Mouse (Mus musculus) MEL (cell line): Measurements from ENCODE around the gene Tmem260. TPM values are rescaled to one million over a fixed set of nuclear protein-coding genes. Genes with fewer than 3 reads are reported as not detected.

Source experiments
- DNase-seq: peaks from one replicate; pipeline ENCODE4 v3.0.0; 2011; ENCODE audit warnings: low read depth, low spot score
- H3K27ac ChIP-seq: 2 replicates; pipeline ENCODE4 v1.5.1; 2012; ENCODE audit warnings: low read depth, mild to moderate bottlenecking, control low read depth, low read length, moderate library complexity; ENCODE audit not compliant: control insufficient read depth
- H3K27me3 ChIP-seq, 2 experiments: fragments of 150-350 bp in 1 of 2; sonication (generic) in 1 of 2; 2 replicates each; pipeline ENCODE4 v1.6.1; 2012; ENCODE audit warnings: low read length in 2 of 2, mild to moderate bottlenecking in 2 of 2, improper control_type of control experiment in 1 of 2, moderate library complexity in 1 of 2; ENCODE audit not compliant: insufficient read depth in 2 of 2, control insufficient read depth in 1 of 2
- H3K36me3 ChIP-seq, 2 experiments: 2 replicates each; pipeline ENCODE4 v1.6.1; 2012 to 2014; ENCODE audit warnings: low read length in 2 of 2, improper control_type of control experiment in 1 of 2, inconsistent platforms in 1 of 2, mild to moderate bottlenecking in 1 of 2; ENCODE audit not compliant: insufficient read depth in 2 of 2, control insufficient read depth in 1 of 2
- H3K4me1 ChIP-seq, 2 experiments: fragments of 150-350 bp in 1 of 2; sonication (generic) in 1 of 2; 2 replicates each; pipeline ENCODE4 v1.6.1; 2012; ENCODE audit warnings: low read length in 2 of 2, improper control_type of control experiment in 1 of 2, mild to moderate bottlenecking in 1 of 2; ENCODE audit not compliant: insufficient read depth in 2 of 2, control insufficient read depth in 1 of 2
- H3K4me3 ChIP-seq, 2 experiments: fragments of 150-350 bp in 1 of 2; sonication (generic) in 1 of 2; 2 replicates each; pipeline ENCODE4 v1.5.1; 2012; ENCODE audit warnings: low read depth in 2 of 2, low read length in 2 of 2, mild to moderate bottlenecking in 2 of 2, moderate library complexity in 2 of 2, control low read depth in 1 of 2, improper control_type of control experiment in 1 of 2; ENCODE audit not compliant: control insufficient read depth in 1 of 2, insufficient read depth in 1 of 2
- H3K79me2 ChIP-seq: 2 replicates; pipeline ENCODE4 v1.6.1; 2012; ENCODE audit warnings: mild to moderate bottlenecking, low read length, moderate library complexity; ENCODE audit not compliant: control insufficient read depth, poor library complexity, insufficient read depth
- H3K9ac ChIP-seq: 2 replicates; pipeline ENCODE4 v1.6.1; 2012; ENCODE audit warnings: low read depth, mild to moderate bottlenecking, control low read depth, low read length, moderate library complexity; ENCODE audit not compliant: control insufficient read depth, poor library complexity, severe bottlenecking
- H3K9me3 ChIP-seq: fragments of 150-350 bp; sonication (generic); replicated peaks from 2 replicates; pipeline ENCODE4 v1.6.1; 2012; ENCODE audit warnings: mild to moderate bottlenecking, low read length, improper control_type of control experiment, moderate library complexity; ENCODE audit not compliant: insufficient read depth
- CHD1 ChIP-seq: IDR thresholded peaks from 2 replicates; pipeline ENCODE4 v1.6.1; 2012; ENCODE audit warnings: low read depth, mild to moderate bottlenecking, inconsistent platforms, low read length, improper control_type of control experiment
- CHD2 ChIP-seq: IDR thresholded peaks from 2 replicates; pipeline ENCODE4 v1.6.1; 2011; ENCODE audit warnings: low read length, improper control_type of control experiment
- EP300 ChIP-seq, 2 experiments: IDR thresholded peaks; 2 replicates each; pipeline ENCODE4 v1.6.1; 2011; ENCODE audit warnings: improper control_type of control experiment in 2 of 2, low read length in 2 of 2, low read depth in 1 of 2, mild to moderate bottlenecking in 1 of 2
- HCFC1 ChIP-seq: IDR thresholded peaks from 2 replicates; pipeline ENCODE4 v1.6.1; 2012; ENCODE audit warnings: low read depth, mild to moderate bottlenecking, inconsistent platforms, low read length, improper control_type of control experiment, moderate library complexity
- JUND ChIP-seq: IDR thresholded peaks from 2 replicates; pipeline ENCODE4 v1.6.1; 2011; ENCODE audit warnings: low read depth, mild to moderate bottlenecking, improper control_type of control experiment, low read length
- MAFK ChIP-seq: IDR thresholded peaks from 2 replicates; pipeline ENCODE4 v1.6.1; 2011; ENCODE audit warnings: low read depth, mild to moderate bottlenecking, low read length, improper control_type of control experiment, borderline replicate concordance
- MXI1 ChIP-seq: IDR thresholded peaks from 2 replicates; pipeline ENCODE4 v1.6.1; 2011; ENCODE audit warnings: mild to moderate bottlenecking, low read depth, low read length, improper control_type of control experiment
- MYB ChIP-seq: IDR thresholded peaks from 2 replicates; pipeline ENCODE4 v1.6.1; 2011; ENCODE audit warnings: mild to moderate bottlenecking, low read depth, low read length, improper control_type of control experiment
- MYC ChIP-seq: IDR thresholded peaks from 2 replicates; pipeline ENCODE4 v1.6.1; 2011; ENCODE audit warnings: low read depth, mild to moderate bottlenecking, low read length, improper control_type of control experiment, moderate library complexity
- NRF1 ChIP-seq: IDR thresholded peaks from 2 replicates; pipeline ENCODE4 v1.6.1; 2014; ENCODE audit warnings: low read depth, mild to moderate bottlenecking, inconsistent platforms, low read length, improper control_type of control experiment, moderate library complexity; ENCODE audit not compliant: poor library complexity, insufficient read depth, severe bottlenecking
- POLR2A ChIP-seq, 2 experiments: IDR thresholded peaks; 2 replicates each; pipeline ENCODE4 v1.6.1; 2011 to 2012; ENCODE audit warnings: low read length in 2 of 2, mild to moderate bottlenecking in 2 of 2, control low read depth in 1 of 2, improper control_type of control experiment in 1 of 2, low read depth in 1 of 2, moderate library complexity in 1 of 2; ENCODE audit not compliant: control insufficient read depth in 1 of 2, insufficient read depth in 1 of 2, poor library complexity in 1 of 2
- POLR2AphosphoS2 ChIP-seq: IDR thresholded peaks from 2 replicates; pipeline ENCODE4 v1.6.1; 2011; ENCODE audit warnings: low read length, improper control_type of control experiment
- RAD21 ChIP-seq: IDR thresholded peaks from 2 replicates; pipeline ENCODE4 v1.6.1; 2011; ENCODE audit warnings: mild to moderate bottlenecking, low read depth, low read length, improper control_type of control experiment
- SIN3A ChIP-seq: IDR thresholded peaks from 2 replicates; pipeline ENCODE4 v1.6.1; 2012; ENCODE audit warnings: low read length, improper control_type of control experiment, inconsistent platforms
- TCF12 ChIP-seq: IDR thresholded peaks from 2 replicates; pipeline ENCODE4 v1.6.1; 2014; ENCODE audit warnings: low read depth, mild to moderate bottlenecking, inconsistent platforms, low read length, improper control_type of control experiment, moderate library complexity
- UBTF ChIP-seq: IDR thresholded peaks from 2 replicates; pipeline ENCODE4 v1.6.1; 2012; ENCODE audit warnings: low read depth, mild to moderate bottlenecking, inconsistent platforms, low read length, improper control_type of control experiment, moderate library complexity, borderline replicate concordance; ENCODE audit not compliant: insufficient read depth
- USF1 ChIP-seq: IDR thresholded peaks from 2 replicates; pipeline ENCODE4 v1.6.1; 2014; ENCODE audit warnings: low read depth, mild to moderate bottlenecking, inconsistent platforms, low read length, improper control_type of control experiment, moderate library complexity
- USF2 ChIP-seq, 2 experiments: IDR thresholded peaks; 2 replicates each; pipeline ENCODE4 v1.6.1; 2011 to 2012; ENCODE audit warnings: improper control_type of control experiment in 2 of 2, low read length in 2 of 2, borderline replicate concordance in 1 of 2, inconsistent platforms in 1 of 2, low read depth in 1 of 2, mild to moderate bottlenecking in 1 of 2; ENCODE audit not compliant: insufficient read depth in 1 of 2
- ZKSCAN1 ChIP-seq: IDR thresholded peaks from 2 replicates; pipeline ENCODE4 v1.6.1; 2012; ENCODE audit warnings: low read depth, mild to moderate bottlenecking, inconsistent platforms, low read length, improper control_type of control experiment, moderate library complexity
- ZMIZ1 ChIP-seq: IDR thresholded peaks from 2 replicates; pipeline ENCODE4 v1.6.1; 2012; ENCODE audit warnings: low read depth, mild to moderate bottlenecking, inconsistent platforms, low read length, improper control_type of control experiment, moderate library complexity
- ZNF384 ChIP-seq: IDR thresholded peaks from 2 replicates; pipeline ENCODE4 v1.6.1; 2012; ENCODE audit warnings: low read depth, mild to moderate bottlenecking, inconsistent platforms, low read length, improper control_type of control experiment
- polyA plus RNA-seq, 2 experiments: library from polyadenylated mRNA; stranded (reverse) in 1 of 2; unstranded in 1 of 2; fragments of >175 nt in 1 of 2; fragments of >200 nt in 1 of 2; gene quantifications; 2 replicates each; pipeline versions ENCODE4 v1.2.1 to v1.2.4; 2012; ENCODE audit warnings: low replicate concordance in 2 of 2, low read depth in 1 of 2; ENCODE audit not compliant: insufficient read length in 2 of 2, insufficient read depth in 1 of 2, missing spikeins in 1 of 2
- total RNA-seq: library from RNA; depleted of rRNA; stranded (reverse); fragments of 300-350 nt; gene quantifications from 2 replicates; pipeline ENCODE4 v1.2.3, GENCODE M21; 2012

Tmem260 gene
- total and polyA plus RNA-seq, 3 experiments = 2.8 to 5.6 TPM; not detected in 1

DNA sequence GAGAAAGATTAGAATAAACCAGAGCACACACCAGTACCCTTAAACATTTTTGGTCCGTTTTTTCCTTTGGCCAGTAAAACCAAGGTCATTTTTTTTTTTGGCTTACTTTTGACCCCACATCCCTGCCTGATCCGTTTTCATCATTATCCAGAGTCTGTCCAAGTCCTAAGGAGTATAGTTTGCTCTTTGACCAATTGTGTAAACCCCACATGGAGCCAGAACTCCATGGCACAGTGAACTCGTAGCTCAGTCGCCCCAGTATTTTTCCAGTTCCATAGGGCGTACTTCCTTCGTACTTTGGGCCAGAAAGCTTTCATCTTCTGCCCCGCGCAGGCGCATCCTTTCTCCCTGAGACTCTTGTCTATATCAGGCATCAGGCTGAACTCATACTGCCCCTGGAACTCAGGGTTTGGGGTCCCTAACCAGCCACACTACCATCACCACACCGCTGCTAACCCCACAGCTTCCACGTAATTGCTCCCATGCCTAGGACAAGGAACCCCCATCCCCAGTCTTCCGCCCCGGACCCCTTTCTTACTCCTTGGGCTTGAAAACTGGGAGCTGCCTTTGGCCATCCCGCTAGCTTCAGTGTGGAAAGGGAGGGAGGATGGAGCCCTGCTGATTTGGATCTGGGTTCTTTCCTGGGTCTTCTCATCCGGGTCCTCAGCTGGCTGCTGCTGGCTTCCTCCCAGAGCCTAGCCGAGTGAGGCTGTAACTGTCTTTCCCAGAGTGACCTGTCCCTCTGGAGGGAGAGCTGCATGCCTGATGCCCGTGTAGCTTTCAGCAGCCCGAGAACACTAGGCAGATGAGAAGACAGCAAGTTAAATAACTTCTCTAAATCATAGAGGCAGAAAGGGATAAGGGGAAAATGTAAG is 58.0 kb downstream of the Tmem260 start (continued):
- no peak for TF ChIP-seq SIN3A

DNA sequence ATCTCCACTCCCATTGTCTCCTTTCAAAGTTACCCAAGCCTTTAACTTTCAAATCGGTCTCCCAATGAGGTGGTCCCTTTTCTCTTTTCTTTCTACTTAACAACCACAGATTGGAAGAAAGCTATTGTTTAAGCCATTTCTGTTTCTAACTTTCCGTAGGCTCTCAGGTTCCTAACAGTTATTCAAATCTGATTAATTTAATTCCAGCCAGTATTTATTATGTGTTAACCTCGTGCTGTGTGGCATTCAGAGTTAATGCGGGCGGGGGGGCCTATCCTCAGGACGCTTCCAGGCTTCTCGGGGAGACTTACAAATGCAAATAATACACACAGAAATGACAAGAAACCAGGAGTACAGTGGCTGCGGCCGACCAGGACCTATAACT is 58.6 kb downstream of the Tmem260 start:
- H3K27ac ChIP-seq = no peak overlapping the region
- no peaks in the 10 kb centered on the region for H3K4me1 ChIP-seq
- no peak overlapping the region for H3K4me3 ChIP-seq
- TF ChIP-seq HCFC1 = no peak
- TF ChIP-seq POLR2A (IDR thresholded peaks at IDR 0.05; ENCODE audit: control insufficient read depth in 1 of 2, insufficient read depth in 1 of 2, low read depth in 1 of 2, low read length in 2 of 2, poor library complexity in 1 of 2) = no peak
- no peak for TF ChIP-seq POLR2AphosphoS2
- TF ChIP-seq MAFK = no peak
- no peak for TF ChIP-seq RAD21
- TF ChIP-seq EP300 (IDR thresholded peaks at IDR 0.05; ENCODE audit: low read depth in 1 of 2, low read length in 2 of 2) = no peak
- H3K36me3 ChIP-seq = no peaks in the 10 kb centered on the region
- H3K79me2 ChIP-seq = no peaks in the 10 kb centered on the region
- no peak overlapping the region for H3K9ac ChIP-seq
- no peaks in the 10 kb centered on the region for H3K9me3 ChIP-seq
- no peak for DNase-seq
- no peaks in the 10 kb centered on the region for H3K27me3 ChIP-seq

DNA sequence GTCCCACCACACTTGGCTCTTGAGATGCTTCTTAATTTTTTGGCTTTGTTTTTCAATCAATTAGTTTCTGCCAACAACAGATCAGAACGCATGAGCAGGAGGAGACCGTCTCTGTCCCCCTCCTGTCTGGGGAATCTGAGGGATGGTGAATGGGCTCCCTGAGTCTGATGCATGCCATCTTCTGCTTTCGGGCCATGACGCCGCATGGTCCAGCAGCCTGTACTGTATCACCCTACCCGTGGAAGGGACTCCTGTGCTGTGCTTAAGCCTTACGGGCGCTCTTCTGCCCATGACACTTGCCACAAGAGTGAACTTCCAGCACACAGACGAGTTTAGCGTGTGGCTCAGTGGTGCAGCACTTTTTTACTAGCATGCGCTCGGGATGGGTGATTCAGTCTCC is 59.7 kb downstream of the Tmem260 start:
- Histone ChIP-seq H3K9ac (no peak overlapping the region), H3K4me1 (no peaks in the 10 kb centered on the region), H3K79me2 (no peaks in the 10 kb centered on the region), H3K36me3 (no peaks in the 10 kb centered on the region), H3K27me3 (no peaks in the 10 kb centered on the region), H3K27ac (no peak overlapping the region), H3K4me3 (no peak overlapping the region), H3K9me3 (no peaks in the 10 kb centered on the region)
- no peak for DNase-seq
- TF ChIP-seq UBTF (no peak), CHD2 (no peak), POLR2AphosphoS2 (no peak), ZMIZ1 (no peak), CHD1 (no peak), JUND (no peak), ZNF384 (no peak), MYC (no peak), USF2 (IDR thresholded peaks at IDR 0.05; ENCODE audit: borderline replicate concordance in 1 of 2, insufficient read depth in 1 of 2, low read depth in 1 of 2, low read length in 2 of 2) (no peak), NRF1 (no peak), ZKSCAN1 (no peak), MYB (no peak), MXI1 (no peak), TCF12 (no peak), USF1 (no peak), SIN3A (no peak)
